Mouse (Mus musculus): ENCODE data around the gene Dnajc5.

The Dnajc5 gene

DNA sequence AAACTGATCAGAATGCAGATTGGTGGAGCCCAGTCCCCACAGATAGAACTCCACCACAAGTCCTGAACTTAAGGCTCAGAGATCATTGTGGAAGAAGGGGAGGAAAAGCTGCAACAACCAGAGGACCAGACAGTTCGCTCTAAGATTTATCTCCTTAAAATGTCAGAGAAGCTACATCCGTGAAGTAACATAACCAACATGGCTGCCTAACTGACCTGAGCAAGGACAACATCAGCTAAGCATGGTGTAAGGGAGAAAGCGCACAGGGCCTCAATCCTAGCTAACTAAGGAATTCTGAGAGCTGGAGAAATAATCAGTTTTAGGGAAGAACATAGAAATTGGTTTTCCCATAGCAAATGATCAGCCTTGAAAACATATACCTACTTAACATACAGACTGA is 1.1 kb upstream of the Dnajc5 start:
- no peak for DNase-seq

DNA sequence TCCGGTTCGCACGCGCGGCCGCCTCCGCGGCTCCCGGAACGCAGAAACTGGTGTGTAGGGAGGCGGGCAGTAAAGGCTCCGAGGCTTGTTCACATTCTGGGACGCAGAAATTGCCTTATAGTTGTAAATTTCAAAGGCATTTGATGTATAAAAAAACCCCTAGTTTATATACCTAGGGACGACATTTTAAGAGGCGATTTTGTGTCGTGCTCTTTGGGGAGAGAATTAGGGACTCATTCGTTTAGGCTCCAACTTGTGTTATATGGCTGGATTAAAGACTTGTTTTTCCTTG is 597 bp downstream of the Dnajc5 start:
- no peak for DNase-seq

DNA sequence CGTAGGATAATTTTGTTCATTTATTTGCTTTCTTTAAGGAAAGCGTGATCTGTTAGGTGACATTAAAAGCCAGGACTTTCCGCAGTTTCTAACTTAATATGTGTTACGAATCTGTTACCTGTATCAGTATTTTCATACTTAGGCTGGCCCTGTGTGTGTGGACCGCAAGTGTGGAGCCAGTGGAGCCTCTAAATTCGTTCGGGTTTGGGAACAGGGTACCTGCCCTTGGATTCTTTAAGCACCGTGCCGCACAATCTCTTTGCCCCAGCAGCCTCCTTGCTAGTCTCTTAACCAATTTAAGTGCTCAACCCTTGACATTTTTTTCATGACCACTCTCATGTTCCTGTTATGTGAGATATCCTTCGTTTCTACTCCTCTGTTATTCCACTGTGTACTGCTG is 1.2 kb downstream of the Dnajc5 start:
- DNase-seq, result no peak

DNA sequence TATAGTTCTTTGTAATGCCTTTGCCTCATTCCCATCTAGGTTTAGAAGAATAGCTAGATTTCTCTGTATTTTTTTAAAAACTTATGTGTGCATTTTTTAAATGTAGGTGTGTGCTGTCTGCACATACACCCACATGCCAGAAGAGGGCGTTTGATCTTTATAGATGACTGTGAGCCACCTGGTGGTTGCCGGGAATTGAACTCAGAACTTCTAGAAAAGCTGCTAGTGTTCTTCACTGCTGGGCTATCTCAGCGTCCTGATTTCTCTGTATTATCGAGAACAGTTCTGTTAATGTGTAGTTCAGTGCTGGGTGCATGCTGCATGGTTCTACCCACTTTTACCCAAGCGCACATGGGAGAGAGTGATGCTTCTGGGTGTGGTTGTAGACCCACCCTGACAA is 2.5 kb downstream of the Dnajc5 start:
- DNase-seq, result peak; percentile 31

DNA sequence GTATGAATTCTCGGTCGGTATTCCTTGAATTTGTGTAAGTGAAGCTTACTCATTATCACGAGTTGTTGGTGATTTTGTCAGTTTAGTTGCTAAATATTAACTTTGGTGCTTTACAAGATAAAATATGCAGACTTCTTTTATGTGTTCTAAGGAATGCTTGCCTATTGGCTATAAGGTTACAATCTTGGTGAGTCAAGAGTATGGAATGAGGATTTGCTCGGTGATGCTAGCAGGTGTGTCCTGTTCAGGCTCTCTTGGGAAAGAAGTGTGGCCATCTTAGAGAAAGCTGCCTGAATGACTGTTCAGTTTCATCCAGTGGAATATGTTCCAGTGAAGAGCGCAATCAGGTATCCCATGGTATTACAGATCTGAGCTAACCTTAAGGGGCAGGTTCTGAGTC is 5.2 kb downstream of the Dnajc5 start:
- no peak for DNase-seq

DNA sequence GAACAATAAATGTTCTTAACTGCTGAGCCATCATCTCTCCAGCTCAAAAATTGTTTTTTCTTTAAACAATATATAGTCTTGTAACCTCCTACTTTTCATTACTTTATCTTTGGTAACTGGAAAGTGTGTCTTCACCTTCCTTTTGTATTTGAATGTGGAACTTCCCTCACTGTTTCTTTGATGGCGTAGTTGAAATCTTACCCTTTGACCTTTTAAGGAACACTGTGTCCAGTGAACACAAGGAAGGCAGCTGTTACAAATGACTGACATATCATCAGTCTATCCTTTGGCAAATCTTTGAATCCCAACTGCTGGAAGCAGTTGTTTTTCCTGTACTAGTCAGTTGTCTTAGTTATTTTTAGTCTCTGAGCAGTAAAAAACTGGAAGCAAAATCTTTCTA is 8.8 kb downstream of the Dnajc5 start:
- DNase-seq, result no peak

DNA sequence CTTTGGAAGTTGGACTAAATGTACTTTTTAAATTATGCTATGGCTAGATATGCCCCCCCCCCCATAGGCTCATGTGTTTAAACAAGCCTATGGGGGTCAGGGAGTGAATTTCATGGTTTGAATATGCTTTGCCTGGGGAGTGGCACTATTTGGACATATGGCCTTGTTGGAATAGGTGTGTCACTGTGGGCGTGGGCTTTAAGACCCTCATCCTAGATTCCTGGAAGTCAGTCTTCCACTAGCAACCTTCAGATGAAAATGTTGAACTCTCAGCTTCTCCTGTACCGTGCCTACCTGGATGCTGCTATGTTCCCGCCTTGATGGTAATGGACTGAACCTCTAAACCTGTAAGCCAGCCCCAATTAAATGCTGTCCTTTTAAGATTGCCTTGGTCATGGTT is 12.3 kb downstream of the Dnajc5 start:
- no peak for DNase-seq

DNA sequence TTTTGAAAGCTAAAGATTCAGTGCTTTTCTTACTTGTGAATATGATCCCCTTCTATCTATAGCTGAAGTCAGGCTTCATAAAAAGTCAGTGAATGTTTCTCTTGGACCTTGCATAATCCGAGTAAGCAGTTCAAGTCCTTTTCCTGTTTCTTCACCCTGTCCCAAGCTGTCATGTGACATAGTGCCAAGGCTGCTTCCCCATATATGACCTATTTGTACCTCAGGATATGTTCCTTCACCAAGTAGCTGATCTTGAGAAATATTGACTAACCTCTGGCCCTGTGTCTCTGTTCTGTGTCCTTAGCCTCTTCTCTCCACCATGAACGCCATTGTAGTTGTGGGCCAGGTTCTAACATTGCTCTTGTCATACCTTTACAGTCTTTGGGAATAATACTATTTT is 16.1 kb downstream of the Dnajc5 start:
- DNase-seq, result no peak

DNA sequence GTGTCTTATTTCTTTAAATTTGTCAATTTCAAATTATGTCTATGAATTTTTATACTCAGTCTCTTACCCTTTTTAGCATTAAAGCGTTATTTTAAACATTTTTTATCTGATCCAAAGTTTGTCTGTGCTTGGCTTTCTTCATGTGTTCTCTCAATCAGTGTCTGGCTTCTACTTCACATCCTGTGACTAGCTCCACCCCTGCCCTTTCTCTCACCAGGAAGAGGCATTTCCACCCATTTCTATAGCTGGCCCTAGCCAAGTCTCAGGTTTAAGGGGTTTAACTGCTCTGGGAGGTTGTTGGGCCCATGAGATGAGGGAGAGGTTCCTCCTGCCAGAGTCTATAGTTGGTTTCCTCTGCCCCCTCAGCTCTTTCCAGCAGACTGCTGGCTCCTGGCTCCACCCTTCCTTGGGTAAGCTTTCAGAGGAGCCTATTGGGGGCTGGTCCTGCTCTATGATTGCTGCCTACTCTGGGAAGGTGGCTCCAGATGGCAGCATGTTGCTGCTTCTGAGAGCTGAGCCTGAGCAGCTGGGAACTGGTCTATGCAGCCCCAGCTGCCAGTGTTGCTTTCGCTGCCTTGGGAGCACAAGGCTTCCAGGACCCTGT is 17.3 kb downstream of the Dnajc5 start:
- no peak for DNase-seq

DNA sequence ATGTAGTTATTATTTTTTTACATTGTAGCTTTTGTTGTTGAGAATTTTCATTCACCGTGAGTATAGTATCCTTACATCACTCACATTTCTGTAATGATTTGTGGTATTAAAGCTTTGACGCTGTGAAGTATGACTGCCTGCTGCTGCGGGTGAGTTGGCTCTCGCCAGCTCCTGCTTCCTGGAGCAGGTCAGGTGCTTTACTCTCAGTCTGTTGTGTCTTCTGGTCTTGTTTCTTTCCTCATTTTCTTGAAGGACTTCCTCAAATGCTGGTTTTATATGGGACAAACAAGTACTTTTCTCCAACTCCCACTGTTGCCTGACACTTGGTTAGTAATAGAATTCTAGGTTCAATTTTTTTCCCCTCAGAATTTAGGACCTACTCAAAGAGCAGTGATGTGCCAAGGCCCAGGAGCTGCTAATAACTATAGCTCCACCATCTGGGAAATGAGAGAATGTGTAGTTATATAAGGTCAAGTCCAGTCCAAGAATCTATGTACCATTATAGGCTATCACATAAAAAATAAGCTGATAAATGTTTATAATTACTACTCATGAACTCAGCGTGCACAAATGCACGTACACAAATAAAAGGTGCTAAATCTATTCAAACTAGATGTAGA is 21.6 kb downstream of the Dnajc5 start:
- DNase-seq, result peak; percentile 28

DNA sequence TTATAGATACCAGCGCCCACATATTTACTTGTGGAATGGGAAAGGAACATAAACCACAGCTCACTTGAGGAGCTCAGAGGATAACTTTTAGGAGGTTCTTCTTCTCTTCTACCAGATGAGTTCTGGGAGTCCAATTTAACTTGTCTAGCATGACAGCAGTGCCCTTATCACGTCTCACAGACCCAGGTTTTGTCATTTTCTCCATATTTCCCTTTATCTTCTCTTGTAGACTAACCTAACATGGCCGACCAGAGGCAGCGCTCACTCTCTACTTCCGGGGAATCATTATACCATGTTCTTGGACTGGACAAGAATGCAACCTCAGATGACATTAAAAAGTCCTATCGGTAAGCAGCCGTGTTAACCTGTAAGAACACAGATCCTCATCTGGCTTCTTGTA is 25.9 kb downstream of the Dnajc5 start:
- DNase-seq, result no peak

DNA sequence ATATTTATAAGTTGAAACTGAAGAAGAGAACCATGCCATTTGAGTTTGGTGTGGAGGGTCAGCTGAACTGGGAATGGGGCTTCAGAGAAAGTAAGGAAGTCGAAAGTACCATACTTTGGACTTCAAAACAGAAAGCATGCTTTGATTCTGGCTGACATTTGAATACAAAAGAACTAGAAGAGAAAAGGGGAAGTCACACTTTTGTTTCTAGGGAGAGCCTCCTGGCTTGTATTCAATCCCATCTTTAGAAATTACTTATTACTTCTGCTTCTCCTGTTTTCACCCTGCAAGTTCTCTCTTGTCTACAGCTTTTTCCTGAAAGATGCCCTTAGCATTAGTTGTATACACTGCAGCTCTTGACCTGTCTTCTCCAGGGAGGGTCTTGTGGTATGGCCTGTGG is 27.9 kb downstream of the Dnajc5 start:
- DNase-seq, result no peak

DNA sequence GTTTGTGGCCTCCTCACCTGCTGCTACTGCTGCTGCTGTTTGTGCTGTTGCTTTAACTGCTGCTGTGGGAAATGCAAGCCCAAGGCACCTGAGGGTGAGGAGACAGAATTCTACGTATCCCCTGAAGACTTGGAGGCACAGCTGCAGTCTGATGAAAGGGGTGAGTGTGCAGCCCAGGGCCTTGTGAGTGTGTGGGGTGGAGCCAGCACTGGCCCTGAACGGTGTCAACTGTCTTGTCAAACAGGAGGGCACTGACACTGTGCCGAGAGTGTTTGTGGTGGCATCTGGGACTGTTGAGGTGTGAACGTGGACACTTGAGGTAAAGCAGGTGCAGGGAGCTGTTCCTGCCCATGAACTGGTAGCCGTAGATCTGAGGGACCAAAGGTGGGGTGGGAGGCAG is 28.4 kb downstream of the Dnajc5 start:
- no peak for DNase-seq

DNA sequence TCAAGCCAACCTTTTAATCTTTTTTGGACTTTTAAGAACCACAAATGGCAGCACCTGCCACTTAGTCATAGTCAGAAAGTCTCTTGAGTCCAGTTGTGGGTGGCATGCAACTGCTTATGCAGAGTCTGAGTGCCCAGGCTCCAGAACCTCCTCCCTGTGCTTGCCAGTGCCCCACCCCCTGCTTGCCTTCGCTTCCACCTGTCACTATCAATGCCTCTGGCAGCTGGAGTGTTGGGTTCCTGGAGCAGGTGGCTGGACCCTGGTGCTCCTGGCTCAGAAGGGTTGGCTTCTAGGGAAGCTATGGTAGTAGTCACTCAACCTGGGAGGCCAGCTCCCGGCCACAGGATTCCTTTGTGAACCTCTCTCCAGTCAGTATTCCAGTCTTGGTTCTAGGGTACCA is 29.9 kb downstream of the Dnajc5 start:
- DNase-seq, result no peak

DNA sequence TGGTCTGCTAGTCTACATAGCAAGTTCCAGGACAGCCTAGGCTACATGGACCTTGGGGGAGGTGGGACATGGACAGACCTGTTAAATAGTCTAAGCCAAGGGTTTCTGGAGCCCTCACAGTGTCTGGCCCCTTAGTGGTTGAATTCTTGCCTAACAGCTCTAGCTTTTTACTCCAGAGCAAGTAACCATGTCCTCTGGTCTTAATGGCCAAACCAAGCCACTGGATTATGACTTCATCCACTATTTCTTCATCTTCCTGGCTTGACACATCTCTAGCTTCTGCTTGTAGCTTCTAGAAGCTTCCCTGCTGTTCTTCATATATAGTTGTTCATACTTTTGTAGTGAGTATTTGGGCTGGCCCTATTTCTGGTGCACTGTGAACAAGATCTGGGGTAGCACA is 33.5 kb downstream of the Dnajc5 start:
- DNase-seq, result no peak

DNA sequence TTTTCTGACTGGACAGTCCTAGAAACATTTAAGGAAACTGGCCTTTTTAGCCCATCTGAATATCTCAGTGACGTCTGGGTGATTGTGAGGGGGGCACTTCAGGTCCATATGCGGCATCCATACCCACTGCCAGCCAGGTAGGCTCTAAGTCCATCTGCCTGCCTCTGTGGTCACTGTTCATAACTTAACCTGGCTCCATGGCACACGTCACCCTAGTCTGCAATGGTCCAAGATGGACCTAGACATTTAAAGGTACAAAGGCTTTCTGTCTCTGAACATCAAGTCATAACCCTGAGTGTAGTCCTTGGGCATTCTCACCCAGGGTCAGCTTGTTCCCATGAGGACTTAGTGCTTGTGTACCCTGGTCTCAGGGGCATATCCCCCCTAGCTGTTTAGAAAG is 47.1 kb downstream of the Dnajc5 start:
- DNase-seq, result no peak

DNA sequence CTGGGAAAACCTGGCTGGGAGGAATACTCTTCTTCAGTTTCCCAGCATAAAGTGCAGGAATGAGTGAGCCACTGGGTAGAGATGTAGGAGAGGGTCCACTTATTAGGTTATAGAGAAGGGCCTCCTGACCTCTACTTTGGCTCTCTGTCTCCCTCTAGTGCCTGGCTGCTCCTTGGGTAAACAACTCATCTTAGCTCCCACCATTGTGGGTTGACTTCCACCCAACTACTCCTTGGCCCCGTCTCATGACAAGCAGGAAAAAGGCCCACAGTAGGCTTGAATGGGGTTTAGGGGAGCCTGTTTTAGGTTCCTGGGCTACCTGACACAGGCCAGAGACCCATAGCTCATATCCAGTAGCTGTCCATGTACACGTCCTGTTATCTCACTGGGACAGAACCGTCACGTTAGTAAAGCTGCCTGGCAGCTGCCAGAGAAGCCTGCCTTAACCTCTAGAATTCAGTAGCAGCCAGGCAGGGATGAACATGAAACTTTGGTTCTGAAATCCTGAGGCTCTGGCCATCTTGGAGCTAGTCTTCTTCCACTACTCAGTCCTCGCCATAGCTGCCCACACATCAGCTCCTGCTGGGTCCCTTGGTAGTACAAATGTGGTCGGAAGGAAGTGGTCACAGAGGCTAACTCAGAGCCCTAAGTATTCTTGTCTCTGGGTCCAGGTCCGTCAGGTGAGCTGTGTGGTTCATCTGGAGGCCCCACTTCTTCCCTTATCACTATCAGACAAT is 48.2 kb downstream of the Dnajc5 start:
- DNase-seq, result no peak

DNA sequence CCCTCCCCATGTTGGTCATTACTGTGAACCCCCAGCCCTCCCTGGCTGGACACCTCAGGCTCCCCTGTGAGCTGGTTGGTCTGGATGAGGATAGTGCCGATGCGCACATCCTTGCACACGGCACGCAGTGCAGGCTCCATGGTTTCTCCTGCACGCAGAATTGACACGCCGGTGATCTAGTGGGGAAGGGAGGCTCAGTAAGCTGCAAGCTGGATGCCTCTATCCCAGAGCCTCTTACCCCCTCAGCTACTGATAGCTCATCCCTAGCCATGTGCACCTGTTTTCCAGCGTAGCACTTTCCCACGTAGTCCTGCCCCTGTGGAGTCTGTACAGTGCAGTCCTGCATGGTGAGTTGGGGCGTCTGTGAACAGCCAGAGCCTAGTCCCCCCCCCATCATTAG is 49.6 kb downstream of the Dnajc5 start:
- no peak for DNase-seq

DNA sequence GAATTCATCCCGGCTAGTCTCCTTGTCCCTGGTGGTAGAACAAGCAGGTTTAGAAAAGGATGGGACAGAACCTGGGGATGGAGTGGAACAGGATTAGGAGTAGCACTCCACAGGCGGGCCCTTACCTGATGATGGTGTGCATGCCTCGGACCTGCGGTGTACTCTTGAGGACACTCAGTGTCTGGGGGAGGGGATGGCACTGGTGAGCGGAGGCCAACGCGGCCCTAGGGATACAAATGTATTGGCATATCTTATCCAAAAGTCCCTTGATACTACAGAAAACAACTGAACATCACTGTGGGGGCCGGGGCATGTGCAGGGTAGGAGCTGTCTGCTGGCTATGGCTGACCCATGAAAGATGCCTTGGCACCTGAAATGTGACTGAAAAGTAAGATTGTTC is 50.1 kb downstream of the Dnajc5 start:
- DNase-seq, result peak; percentile 39

DNA sequence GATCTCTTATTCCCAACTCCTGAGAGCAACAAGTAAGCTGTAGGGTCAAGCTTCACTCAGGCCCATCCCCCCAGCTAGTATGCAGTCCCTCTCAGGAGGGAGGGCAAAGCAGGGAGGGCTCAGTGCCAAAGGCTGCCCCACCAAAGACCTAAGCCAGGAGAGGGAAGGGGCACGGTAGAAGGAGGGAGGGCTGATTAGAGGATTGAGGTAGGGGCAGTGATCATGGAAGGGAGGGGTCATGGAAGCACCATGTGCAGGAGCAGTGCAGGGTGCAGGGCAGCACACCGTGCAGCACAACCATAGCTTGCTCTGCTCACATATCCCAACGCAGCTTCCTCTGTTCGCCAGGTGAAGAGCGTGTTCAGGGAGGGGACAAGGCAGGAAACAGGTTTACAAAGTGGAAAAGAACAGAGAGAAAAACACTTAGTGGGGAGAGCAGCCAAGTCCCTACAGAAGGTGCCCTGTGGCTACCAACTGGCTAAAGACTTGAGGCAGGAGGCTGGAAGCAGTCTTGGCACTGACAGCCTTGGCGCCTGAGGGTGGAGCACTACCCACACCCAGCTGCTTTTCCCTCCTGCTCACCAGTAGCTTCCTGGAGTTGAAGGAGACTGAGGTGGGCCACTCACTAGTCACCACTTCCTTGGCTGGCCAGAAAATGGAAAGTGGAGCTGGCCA is 50.8 kb downstream of the Dnajc5 start:
- DNase-seq, result peak; percentile 73

DNA sequence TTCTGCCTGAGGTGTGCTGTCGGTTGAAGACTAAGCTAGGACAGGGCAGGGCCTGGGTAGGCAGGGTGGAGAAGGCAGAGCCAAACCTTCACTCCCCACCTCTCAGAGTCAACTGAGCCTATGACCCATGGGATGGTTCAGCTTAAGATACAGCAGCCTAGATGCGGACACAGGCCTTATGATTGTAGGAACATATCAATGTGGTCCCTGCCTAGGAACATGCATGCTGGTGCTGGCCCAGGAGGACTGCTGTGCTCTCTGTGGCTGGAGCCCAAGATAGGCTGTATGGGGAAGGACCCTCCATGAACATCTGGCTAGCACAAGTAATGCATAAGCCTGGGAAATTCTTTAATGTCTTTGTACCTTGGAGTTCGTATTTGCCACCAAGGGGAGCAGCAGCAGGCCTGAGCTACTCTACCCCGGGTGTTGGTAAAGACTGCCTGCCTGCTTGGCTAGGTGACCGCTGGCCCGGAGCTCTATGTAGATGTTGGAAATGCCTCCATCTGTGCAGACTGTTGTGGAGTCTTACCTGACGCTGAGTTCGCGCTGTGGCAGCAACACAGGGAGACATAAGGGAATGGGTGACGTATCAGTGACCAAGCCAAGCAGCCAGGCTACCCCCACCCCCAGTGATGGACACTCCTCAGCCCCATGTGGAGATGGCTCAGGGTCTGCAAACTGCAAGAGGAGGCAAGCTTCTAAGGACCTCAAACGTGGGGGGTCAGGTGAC is 51.8 kb downstream of the Dnajc5 start:
- DNase-seq, result peak; percentile 42

DNA sequence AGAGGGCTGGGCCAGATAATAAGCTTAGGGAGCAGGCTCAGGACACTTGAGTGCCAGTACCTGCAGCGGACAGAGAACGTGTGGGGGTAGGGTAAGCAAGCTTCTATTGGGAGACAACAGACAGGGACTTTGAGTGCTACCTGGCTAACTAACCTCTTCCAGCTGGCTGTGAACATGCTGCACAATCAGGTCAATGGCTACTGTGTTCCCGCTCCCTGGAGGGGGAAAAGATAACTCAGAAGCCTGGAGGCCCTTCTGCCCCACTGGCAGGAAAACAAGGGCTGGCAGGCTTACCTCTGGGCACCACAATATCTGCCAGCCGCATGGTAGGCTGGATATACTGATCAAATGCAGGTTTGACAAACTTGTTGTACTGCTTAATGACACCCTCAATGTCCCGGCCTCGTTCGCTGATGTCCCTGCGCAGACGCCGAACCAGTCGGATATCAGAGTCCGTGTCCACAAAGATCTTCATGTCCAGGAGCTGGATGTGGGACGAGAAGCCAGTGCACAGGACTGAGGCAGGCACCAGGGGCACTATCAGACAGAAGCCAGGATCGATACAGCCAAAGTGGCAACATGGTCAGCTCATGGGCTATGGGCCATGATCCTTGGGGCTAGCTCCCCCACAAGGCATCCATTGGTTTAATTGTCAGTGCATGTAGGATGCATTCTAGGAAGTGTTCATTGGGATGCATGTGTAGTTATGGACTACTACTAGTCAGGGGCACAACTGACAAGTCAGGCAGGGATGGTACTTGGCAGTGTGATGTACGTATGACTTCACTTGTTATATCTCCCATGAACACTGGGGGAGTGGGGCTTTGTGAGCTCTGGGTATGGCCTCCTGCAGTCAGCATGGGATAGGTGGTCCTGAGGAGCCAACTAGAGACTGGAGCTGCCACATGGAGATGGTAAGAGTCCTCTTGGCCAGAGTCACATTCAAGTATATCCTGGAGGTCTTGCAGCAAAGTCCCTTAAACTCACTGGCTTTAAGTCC is 52.9 kb downstream of the Dnajc5 start:
- peak; percentile 61 for DNase-seq
